Mouse (Mus musculus) right cerebral cortex, postnatal 10 days (tissue): Measurements from ENCODE around the gene R3hdm1.

ENCODE experiments used
- DNase-seq, 2 experiments: peaks; one replicate each; pipeline ENCODE4 v3.0.0; 2021; ENCODE audit warnings: low spot score in 2 of 2

Gene R3hdm1

GRCm38 (mm10) chr1:128102641-128103461 is at the start of gene R3hdm1, which contains the start of gene Zranb3:
Gene R3hdm1 (plus strand): TSS chr1:128103301.
Gene Zranb3 (minus strand): TSS chr1:128103047.
- peak; percentile 98 to 99 for DNase-seq

GRCm38 (mm10) chr1:128057269-128057668 is 45.8 kb upstream of the R3hdm1 start:
- DNase-seq: no peak

- no peak for DNase-seq
Measured at GRCm38 (mm10) chr1:128058625-128059024, 44.5 kb upstream of the R3hdm1 start.

- no peak for DNase-seq
Measured at GRCm38 (mm10) chr1:128060655-128061344, 42.3 kb upstream of the R3hdm1 start.

GRCm38 (mm10) chr1:128061401-128061800 is 41.7 kb upstream of the R3hdm1 start:
- no peak for DNase-seq

GRCm38 (mm10) chr1:128062167-128062566 is 40.9 kb upstream of the R3hdm1 start:
- no peak for DNase-seq

- no peak for DNase-seq
Measured at GRCm38 (mm10) chr1:128064716-128065115, 38.4 kb upstream of the R3hdm1 start.

GRCm38 (mm10) chr1:128068945-128069397 is 34.1 kb upstream of the R3hdm1 start:
- DNase-seq: no peak

GRCm38 (mm10) chr1:128070003-128070402 is 33.1 kb upstream of the R3hdm1 start:
- no peak for DNase-seq

GRCm38 (mm10) chr1:128073051-128073450 is 30.1 kb upstream of the R3hdm1 start:
- DNase-seq: no peak

- no peak for DNase-seq
Measured at GRCm38 (mm10) chr1:128076791-128077479, 26.2 kb upstream of the R3hdm1 start.

- DNase-seq: no peak
Measured at GRCm38 (mm10) chr1:128077788-128078187, 25.3 kb upstream of the R3hdm1 start.

- no peak for DNase-seq
Measured at GRCm38 (mm10) chr1:128078646-128079045, 24.5 kb upstream of the R3hdm1 start.

GRCm38 (mm10) chr1:128080936-128081696 is 22.0 kb upstream of the R3hdm1 start:
- DNase-seq: no peak

GRCm38 (mm10) chr1:128081873-128082272 is 21.2 kb upstream of the R3hdm1 start:
- DNase-seq: no peak

- peak; percentile 46 to 57 for DNase-seq
Measured at GRCm38 (mm10) chr1:128082800-128083199, 20.3 kb upstream of the R3hdm1 start.

GRCm38 (mm10) chr1:128094686-128095085 is 8.4 kb upstream of the R3hdm1 start:
- no peak for DNase-seq

GRCm38 (mm10) chr1:128098309-128098708 is 4.8 kb upstream of the R3hdm1 start:
- DNase-seq: no peak

GRCm38 (mm10) chr1:128102251-128102640 is 855 bp upstream of the R3hdm1 start:
- peak; percentile 52 to 79 for DNase-seq

GRCm38 (mm10) chr1:128103520-128104088 is 503 bp downstream of the R3hdm1 start:
- DNase-seq: no peak
